Mouse (Mus musculus) Patski (cell line): Measurements from ENCODE around the gene Pik3c2a. TPM values are rescaled to one million over a fixed set of nuclear protein-coding genes. Genes with fewer than 3 reads are reported as not detected.

Experiments
- ATAC-seq: fragments of 100-300 bp; one replicate; pipeline ENCODE4 v1.8.0; 2021
- CTCF ChIA-PET: fragments of 350-600 bp; sonication (Branson Sonifier 250); formaldehyde crosslinking; loops from one replicate; lab custom pipeline; 2022; ENCODE audit warnings: inconsistent platforms; lab: Charles Lee
- POLR2A ChIA-PET: fragments of 350-600 bp; sonication (Branson Sonifier 250); formaldehyde crosslinking; loops from one replicate; lab custom pipeline; 2022; ENCODE audit warnings: antibody characterized with exemption, inconsistent platforms; lab: Charles Lee
- DNase-seq: peaks from one replicate; pipeline ENCODE4 v3.0.0-alpha.2; 2011; ENCODE audit warnings: low read depth, low spot score
- H3K27me3 ChIP-seq: fragments of 371-371 bp; one replicate; pipeline ENCODE4 v1.5.1; 2021
- CTCF ChIP-seq: fragments of 100-300 bp; IDR thresholded peaks from one replicate; pipeline ENCODE4 v1.5.1; 2021
- in situ Hi-C: fragments of 300-500 bp; cut with MboI; formaldehyde crosslinking; loops from 3 replicates; pipeline ENCODE4 v1.11.1; 2018; ENCODE audit warnings: low pct_unique_long_range_greater_than_20kb, mixed read lengths
- polyA plus RNA-seq: library from polyadenylated mRNA; unstranded; gene quantifications from one replicate; pipeline ENCODE4 v1.2.3, GENCODE M21; 2021

Pik3c2a gene
- polyA plus RNA-seq, 1 experiment from 2014 or later = 21.2 TPM

DNA sequence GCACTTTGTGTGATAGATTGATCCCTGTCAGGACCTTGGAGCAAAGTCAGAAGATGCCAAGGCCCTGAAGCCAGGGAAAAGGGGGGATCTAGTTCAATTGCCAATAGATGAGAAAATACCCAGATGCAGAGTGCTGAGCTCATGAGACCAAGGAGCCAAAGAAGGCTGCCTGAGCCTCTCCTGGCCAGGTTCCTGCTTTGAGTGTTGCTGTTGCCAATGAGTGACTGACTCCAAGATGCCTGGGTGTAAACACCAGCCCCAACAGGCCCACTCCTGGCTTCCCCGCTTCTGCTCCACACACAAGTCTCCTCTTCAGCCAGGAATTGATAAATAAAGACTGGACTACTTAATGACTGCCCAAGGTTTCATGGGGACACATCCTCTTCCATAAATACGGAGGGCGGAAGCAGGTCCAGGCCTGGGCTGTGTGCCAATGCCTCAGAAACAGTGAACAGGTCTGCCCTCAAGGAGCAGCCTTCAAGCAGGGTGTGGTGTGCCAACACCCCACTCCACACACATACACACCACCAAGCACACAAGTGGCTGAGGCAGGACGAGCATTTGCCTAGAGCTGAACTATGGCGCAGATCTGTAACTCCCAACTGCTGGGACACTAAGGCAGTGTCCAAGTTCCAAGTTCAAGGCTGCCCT lies 141.5 kb downstream of the Pik3c2a start:
- in situ Hi-C loops = no loop called here
- ChIA-PET POLR2A (no interaction called here), CTCF (interaction anchor here (1.2 kb wide), 2 partner anchors 9 to 39 kb away, joined by 4 to 5 read pairs; no protein-coding TSS in a partner anchor)
- ATAC-seq (no peak), DNase-seq (no peak)
- no peaks in the 10 kb centered on the region for H3K27me3 ChIP-seq
- no peak for TF ChIP-seq CTCF

DNA sequence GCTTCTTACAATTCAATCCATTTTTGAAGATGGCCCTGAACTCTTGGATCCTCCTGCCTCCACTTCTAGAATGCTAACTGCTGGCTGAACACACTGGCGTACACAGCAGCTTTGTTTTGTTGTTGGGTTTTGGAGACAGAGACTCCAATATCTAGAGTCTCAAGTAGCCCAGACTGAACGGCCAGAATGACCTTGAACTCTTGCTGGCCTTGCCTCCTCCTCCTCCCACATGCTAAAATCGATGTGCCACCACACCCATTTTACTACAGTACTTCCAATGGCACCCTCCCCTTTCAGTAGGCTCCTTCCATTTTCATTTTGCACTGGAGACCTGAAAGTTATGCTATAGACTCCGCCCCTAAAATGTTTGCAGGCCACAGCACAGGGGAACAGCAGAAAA lies 142.1 kb downstream of the Pik3c2a start:
- TF ChIP-seq CTCF = no peak
- no peak for DNase-seq
- POLR2A ChIA-PET = interaction anchor here (0.6 kb wide), 1 partner anchor 48 kb away, joined by 3 read pairs; no protein-coding TSS in a partner anchor
- CTCF ChIA-PET = interaction anchor here (1.2 kb wide), 2 partner anchors 9 to 39 kb away, joined by 4 to 5 read pairs; no protein-coding TSS in a partner anchor
- H3K27me3 ChIP-seq = no peaks in the 10 kb centered on the region
- in situ Hi-C loops = no loop called here
- ATAC-seq = no peak

DNA sequence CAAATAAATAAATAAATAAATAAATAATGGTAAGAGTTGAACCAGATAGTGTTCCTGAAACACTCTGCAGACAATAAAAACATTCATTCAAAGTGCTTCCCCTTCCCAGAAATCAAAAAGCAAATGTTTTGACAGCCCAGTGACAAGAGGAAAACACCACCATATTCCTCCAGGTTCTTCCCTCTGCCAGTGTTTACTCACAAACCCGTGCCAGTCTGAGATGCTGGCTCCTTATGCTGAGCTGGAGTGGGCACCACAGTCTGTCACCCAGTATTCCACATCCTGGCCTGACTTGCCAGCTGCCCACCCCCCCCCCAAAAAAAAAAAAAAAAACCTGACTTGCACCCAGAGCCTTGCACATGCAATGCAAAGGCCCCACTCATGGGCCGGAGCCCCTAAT lies 144.4 kb downstream of the Pik3c2a start:
- in situ Hi-C loops = no loop called here
- ChIA-PET POLR2A (no interaction called here), CTCF (interaction anchor here (1.0 to 1.6 kb wide), 2 partner anchors 9 to 147 kb away, joined by 3 read pairs; partner anchors contain the start of gene Plekha7)
- TF ChIP-seq CTCF = no peak
- no peak for ATAC-seq
- H3K27me3 ChIP-seq = no peaks in the 10 kb centered on the region
- no peak for DNase-seq

DNA sequence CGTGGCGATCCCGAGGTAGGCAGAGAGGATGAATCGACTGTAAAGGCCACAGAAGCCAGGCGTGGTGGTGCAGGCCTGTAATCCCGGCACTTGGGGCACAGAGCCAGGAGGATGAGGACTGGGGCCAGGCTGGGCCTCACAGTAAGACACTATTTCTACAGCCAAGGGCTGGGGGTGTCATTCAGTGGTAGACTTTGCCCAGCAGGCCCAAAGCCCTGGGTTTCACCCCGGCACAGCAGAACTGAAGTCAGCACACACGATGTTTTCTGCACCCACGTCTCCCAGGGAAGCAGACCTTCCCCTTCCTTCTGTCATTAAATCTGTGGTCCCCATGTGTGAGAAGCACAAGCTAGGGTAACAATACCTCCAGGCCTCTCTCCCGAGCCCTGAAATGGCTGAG lies 144.9 kb downstream of the Pik3c2a start:
- no peak for TF ChIP-seq CTCF
- no peak for DNase-seq
- in situ Hi-C loops = no loop called here
- ChIA-PET POLR2A (interaction anchor here (0.7 kb wide), 1 partner anchor 11 kb away, joined by 3 read pairs; no protein-coding TSS in a partner anchor), CTCF (interaction anchor here (1.6 kb wide), 1 partner anchor 9 kb away, joined by 3 read pairs; the partner anchor contains the start of gene Plekha7)
- H3K27me3 ChIP-seq = no peaks in the 10 kb centered on the region
- ATAC-seq = no peak

DNA sequence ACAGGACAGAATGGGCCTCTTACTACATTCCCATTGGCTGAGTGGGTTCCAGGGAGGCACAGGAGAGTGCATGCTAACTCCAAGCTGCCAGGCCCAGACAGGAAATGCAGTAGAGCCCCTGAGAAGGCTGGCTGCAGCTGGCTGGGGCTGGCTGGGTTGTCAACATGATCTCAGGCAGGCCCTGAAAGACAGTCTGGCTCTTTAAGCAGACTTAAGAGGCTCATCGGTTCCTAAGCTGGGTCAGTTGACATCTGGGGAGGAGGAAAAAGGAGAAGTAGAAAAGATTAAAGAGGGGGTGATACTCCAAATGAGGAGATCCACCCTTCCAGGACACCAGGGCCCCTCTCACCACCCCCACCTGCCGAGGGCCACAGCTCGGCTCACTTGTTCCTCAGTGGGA lies 148.3 kb downstream of the Pik3c2a start:
- ChIA-PET POLR2A (no interaction called here), CTCF (no interaction called here)
- DNase-seq (no peak), ATAC-seq (no peak)
- no peaks in the 10 kb centered on the region for H3K27me3 ChIP-seq
- TF ChIP-seq CTCF = no peak
- in situ Hi-C loops = no loop called here

DNA sequence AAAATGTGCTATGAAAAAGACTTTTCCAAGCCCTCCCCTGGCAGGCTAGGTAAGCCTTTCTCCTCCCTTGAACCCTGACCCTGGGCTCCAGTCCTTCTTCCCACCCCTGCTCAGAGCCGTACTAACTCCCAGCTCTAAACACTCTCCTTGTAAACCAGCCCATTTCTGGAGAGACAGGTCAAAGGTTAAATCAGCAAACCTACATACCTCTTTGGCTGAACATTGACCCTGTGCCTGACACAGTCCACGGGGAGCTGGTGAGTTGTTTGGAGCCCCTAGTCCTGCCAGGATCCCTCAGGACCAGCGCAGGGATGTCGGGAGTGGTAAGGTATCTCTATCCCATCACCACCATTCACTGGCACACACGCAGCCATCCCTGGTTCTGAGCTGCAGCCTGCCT lies 150.9 kb downstream of the Pik3c2a start:
- no peak for ATAC-seq
- POLR2A ChIA-PET = no interaction called here
- no peak for TF ChIP-seq CTCF

DNA sequence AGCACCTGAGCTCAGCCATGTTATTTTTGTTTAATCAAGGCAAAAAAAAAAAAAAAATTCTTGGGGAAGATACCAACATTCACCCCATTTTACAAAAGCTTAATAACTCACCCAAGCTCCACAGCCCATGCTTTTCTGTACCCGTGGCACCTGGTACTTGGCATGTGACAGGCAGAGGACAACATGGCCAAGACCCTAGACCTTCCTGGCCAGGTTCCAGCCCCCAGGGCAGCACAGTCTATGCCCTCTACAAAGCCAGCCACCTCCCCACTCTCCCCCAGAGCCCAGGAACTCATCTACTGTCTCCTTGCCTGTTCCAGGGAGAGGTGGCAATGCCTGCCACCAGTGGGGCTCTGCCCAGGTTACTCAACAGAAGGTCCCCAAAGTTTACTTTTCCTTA lies 152.7 kb downstream of the Pik3c2a start:
- ChIA-PET CTCF (interaction anchor here (1.4 kb wide), 1 partner anchor 28 kb away, joined by 3 read pairs; no protein-coding TSS in a partner anchor), POLR2A (interaction anchor here (0.6 kb wide), 1 partner anchor 33 kb away, joined by 3 read pairs; no protein-coding TSS in a partner anchor)
- H3K27me3 ChIP-seq = no peaks in the 10 kb centered on the region
- DNase-seq (no peak), ATAC-seq (no peak)
- in situ Hi-C loops = no loop called here
- TF ChIP-seq CTCF = no peak

More for the DNA sequence above, 150.9 kb downstream of the Pik3c2a start:
- in situ Hi-C loops = no loop called here
- H3K27me3 ChIP-seq = no peaks in the 10 kb centered on the region
- CTCF ChIA-PET = interaction anchor here (1.3 kb wide), 1 partner anchor 9 kb away, joined by 5 read pairs; no protein-coding TSS in a partner anchor
- DNase-seq = no peak

DNA sequence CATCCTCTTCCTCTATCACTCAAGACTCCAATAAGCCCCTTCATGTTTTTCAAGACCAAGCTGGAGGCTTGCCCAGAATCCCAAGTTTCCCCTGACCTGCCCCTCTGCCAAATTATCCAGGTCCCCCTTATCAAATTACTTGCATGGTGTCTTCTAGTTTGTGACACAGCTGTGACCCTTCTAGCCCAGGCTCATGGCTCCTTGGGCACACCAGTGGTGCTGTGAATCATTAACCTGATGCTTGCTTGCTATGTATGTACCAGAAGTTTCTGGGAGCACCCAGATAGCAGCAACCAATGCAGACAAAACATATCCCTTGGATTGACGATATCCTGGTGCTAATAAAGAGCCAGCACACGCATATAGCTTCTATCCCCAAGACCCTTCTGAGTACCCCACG lies 154.3 kb downstream of the Pik3c2a start:
- no peaks in the 10 kb centered on the region for H3K27me3 ChIP-seq
- TF ChIP-seq CTCF = no peak
- ChIA-PET CTCF (interaction anchor here (0.8 kb wide), 1 partner anchor 26 kb away, joined by 3 read pairs; no protein-coding TSS in a partner anchor), POLR2A (no interaction called here)
- no peak for ATAC-seq
- DNase-seq = no peak
- in situ Hi-C loops = no loop called here

DNA sequence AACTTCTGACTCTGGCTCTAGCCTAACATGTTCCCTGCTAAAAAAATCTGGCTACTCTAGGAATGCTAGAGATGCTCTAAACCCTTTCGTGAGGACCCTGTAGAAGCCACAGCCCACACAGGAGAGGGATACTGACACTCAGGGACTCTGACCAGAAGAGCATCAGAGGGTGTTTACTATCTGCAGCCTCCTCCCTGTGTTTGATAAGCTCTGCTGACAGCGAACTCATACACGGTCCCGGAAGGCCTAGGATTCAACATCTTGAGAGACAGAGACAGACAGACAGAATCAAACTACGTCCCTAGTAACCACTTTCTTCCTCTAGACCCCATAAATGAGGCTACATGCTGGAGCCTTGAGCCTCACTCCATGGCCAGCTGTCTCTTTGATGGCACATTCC lies 155.3 kb downstream of the Pik3c2a start:
- ATAC-seq (no peak), DNase-seq (no peak)
- CTCF ChIA-PET = interaction anchor here (3.3 kb wide), 1 partner anchor 26 kb away, joined by 13 read pairs; no protein-coding TSS in a partner anchor
- no peak for TF ChIP-seq CTCF
- in situ Hi-C loops = no loop called here
- POLR2A ChIA-PET = interaction anchor here (1.4 kb wide), 1 partner anchor 20 kb away, joined by 4 read pairs; the partner anchor contains the start of gene Plekha7
- no peaks in the 10 kb centered on the region for H3K27me3 ChIP-seq

Other genes with a start within 250 kb of the Pik3c2a start
- gene Plekha7, start 135.1 kb downstream of the Pik3c2a start, polyA plus RNA-seq = 31.0 TPM
- 323 TPM for gene Rps13, start 109.3 kb downstream of the Pik3c2a start, polyA plus RNA-seq
- gene Nucb2, start 60.9 kb upstream of the Pik3c2a start, polyA plus RNA-seq = 27.0 TPM